Mouse (Mus musculus): ENCODE results near the gene Tab2. TPM values are rescaled to one million over a fixed set of nuclear protein-coding genes. Genes with fewer than 3 reads are reported as not detected.
"Not testable (repeated sequence)": the region's sequence is repeated elsewhere in the genome, so short reads cannot be mapped to it uniquely, and the experiment has no call there.

Tab2 gene
- total RNA-seq, 2 experiments from 2014 or later: 44.5 to 52.9 TPM

- peak; percentile 13 to 26 for DNase-seq
Observed at GRCm38 (mm10) chr10:7888256-7888868, 67.7 kb downstream of the Tab2 start.

GRCm38 (mm10) chr10:7883524-7883923 is 72.5 kb downstream of the Tab2 start:
- DNase-seq: peak; percentile 70 to 86

DNA sequence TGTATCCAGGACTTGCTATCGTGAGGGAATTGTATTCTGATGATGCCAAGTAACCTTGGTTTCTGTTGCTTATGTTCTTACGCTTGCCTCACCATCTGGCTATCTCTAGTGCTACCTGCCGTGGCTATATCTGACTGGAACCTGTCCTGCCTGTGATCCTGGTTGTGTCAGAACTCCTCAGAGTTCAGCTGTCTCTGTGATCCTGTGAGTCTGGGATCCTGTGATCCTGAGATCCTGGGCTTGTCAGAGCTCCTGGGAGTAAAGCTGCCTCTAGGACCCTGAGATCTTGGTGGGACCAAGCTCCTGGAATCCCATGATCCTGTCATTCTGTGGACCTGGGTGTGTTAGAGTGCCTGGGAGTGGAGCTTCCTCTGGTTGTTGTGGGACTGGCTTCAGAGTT is 74.1 kb downstream of the Tab2 start:
- DNase-seq: no peak

DNA sequence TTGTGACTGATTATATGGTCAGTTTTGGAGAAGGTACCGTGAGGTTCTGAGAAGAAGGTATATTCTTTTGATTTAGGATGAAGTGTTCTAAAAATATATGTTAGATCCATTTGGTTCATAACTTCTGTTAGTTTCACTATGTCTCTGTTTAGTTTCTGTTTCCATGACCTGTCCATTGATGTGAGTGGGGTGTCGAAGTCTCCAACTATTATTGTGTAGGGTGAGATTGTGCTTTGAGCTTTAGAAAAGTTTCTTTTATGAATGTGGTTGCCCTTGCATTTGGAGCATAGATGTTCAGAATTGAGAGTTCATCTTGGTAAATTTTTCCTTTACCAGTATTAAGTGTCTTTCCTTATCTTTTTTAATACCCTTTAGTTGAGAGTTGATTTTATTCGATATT is 75.7 kb downstream of the Tab2 start:
- not testable (repeated sequence) for DNase-seq

- DNase-seq: no peak
Observed at GRCm38 (mm10) chr10:7874194-7874593, 81.8 kb downstream of the Tab2 start.

GRCm38 (mm10) chr10:7871381-7872020 is 84.5 kb downstream of the Tab2 start:
- DNase-seq: no peak

DNA sequence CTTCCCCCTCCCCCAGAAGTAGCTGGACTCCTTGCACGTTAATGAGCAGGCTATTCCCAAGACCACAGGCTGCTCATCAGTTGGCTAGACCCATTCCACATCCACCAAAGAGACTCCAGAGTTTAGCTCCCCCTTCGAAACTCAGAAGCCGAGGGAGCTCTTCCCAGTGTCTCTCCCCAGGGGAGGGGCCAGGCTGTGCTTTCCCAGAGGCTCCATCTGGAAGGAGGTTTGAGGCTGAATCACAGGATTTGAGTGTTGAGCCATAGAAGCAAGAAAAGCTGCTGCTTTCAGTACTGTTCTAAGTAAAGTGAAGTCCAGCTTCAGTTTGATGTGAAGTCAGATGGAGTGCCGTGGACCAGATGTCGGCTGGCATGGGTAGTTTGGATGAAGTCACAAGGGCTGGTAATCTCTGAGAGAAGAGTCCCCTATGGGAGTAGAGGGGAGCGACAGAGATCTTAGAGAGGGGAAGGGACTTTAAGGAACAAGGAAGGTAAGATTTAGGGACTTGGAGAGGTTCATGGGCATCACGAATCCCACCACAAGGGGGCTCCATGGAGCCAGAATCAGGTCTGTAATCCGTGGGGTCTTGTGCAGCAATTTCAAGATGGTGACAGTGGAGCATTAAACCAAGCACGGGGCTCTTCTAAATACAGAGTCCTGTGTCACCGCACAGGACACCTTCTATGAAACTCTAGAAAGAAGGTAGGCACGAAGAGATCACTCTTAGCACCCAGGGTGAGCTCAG is 85.3 kb downstream of the Tab2 start:
- DNase-seq: peak; percentile 16 to 41

DNA sequence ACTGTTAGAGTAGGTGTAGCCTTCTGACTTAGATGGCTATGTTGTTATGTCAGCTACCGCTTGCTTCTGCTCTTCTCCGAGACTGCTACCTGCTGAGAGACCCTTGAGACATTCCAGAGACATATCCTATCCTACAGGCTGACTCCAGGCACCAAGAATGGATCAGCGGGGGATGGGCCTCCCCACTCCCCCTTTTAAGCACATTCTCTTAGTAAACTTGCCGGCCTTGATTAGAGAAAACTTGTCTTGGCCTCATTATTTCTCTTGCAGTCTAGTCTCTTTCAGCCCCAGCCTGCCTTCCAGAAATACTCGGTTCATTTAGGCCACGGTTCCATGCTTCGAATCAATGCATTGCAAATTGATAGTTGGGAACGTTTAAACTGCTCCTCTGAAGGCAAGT is 86.3 kb downstream of the Tab2 start:
- no peak for DNase-seq

DNA sequence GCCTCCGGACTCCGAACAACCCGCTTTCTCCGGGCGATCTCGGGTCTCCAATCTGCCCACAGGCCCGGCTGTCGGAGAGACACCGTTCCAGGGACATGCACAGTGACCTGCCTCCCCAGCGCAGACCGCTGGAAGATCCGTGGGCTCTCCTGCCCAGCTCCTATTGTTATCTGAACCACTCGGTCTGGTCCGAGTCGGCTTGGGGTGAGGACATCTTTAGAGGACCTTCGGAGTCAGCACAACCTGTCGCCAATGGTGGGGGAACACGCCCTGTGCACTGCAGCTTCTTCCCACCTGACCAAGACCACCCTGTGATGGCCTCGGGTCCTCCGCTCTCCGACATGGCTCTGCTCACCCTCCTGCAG is 88.4 kb downstream of the Tab2 start:
- no peak for DNase-seq

- peak in 1 of 2 experiments; percentile 25 for DNase-seq
Observed at GRCm38 (mm10) chr10:7866762-7867665, 89.0 kb downstream of the Tab2 start.

DNA sequence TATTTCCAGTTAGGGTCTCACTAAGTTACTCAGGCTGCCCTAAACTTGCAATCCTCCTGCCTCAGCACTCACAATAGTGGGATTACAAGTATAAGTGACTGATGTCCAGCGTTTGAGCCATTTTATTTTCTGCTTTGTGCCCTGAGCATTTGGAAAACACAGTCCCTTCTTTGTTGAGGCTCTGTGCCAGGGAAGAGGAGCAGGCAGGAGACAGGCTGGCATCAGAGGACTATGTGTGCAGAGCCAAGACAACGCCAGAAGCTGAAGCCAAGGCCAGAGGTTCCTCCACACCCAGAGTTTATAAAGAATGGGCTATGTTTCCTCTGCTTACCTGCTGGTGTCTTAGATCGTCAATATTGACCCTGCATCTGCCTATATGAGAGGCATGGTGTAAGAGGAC is 91.2 kb downstream of the Tab2 start:
- no peak for DNase-seq

DNA sequence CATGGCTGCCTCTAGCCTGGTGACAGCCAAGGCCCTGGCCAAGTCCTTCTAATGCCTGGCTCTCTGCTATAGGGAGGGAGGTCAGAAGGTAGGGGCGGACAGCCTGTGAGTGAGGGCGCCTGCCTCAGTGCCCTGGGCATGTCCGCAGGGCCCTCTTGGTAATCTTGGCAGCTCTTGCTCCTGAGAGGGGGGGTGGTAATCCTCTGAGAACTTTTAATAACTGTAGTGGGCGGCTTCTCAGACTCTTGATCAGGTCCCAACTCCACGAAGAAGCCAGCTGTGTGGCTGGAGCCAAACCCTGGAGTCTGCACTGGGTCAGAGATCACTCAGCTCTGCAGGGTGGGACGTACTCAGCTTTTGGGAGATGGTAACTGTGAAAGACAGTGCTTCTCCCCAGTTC is 91.8 kb downstream of the Tab2 start:
- peak in 1 of 2 experiments; percentile 29 for DNase-seq

DNA sequence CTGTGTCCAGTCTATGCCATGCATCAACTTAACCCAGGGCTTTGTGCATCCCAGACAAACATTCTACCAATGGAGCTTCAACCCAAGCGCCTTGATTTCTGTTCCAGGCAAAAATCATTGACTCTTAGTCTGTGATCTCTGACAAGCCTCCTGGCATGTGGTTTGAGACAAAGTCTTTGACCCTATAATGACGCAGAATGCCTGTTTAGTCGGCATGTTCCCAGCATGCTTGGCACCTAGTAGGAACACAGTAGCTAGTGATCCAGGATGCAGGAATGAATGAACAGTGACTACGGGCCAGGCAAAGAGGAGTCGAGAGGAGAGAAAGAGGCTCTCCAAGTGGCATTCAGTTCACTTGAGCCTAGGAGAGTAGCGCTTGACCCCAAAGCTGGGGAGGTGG is 92.6 kb downstream of the Tab2 start:
- no peak for DNase-seq

GRCm38 (mm10) chr10:7861937-7862657 is 93.9 kb downstream of the Tab2 start:
- no peak for DNase-seq

DNA sequence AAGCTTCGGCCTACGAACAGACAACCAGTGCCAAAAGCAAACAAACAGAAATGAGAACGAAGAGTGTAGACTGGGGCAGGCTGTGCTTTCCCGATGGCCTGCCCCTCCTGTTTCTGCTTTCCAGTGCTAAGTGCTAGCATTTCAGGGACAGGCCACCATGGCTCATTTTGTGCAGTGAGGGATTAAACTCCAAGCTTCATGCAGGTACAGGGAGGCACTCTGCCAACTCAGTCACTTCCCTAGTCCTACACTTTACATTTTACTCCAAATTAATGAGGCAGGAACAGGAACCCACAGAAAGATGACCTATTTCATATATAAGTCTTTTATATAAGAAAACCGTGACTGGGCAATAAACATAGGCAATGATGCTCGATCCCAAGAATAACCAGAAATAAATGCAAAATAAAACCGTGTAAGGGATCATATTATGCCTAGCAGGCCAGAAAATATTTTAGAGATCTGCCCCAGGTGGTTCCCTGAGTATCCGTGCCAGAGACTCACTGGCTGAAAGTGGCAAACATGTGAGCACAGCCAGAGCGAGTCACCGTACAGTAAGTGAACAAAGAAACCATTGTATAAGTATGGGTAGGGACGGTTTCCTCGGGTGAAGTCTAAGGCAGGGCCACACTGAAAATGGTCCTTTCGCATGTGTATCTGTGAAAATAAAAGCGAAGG is 94.6 kb downstream of the Tab2 start:
- DNase-seq: no peak

DNA sequence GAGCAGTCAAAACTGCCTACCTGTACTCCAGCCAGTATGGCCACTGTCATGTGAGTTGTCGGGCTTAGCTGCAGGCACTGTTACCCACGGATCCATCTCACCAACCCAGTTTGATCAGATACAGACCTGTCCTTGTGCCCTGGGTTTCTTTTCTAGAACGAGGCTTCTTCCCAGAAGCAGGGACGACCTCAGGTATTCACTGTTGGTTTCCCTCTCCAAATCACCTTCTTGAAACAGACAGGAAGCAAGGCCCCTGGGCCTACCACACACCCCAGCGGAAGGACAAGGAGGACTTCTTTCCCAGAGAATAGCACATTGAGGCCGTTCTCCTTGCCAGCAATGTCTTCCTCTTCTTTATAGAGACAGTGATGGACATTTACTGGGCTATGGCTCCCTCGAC is 95.5 kb downstream of the Tab2 start:
- no peak for DNase-seq

Other genes with a start within 250 kb of the Tab2 start
- 10 to 100 TPM; 13.1 to 13.2 TPM for gene Katna1, start 230.2 kb downstream of the Tab2 start, total RNA-seq (2021)
- gene Ginm1, start 163.4 kb downstream of the Tab2 start, total RNA-seq (2021): 100 to 1,000 TPM in 1 of 2 experiments, 10 to 100 TPM in 1; 91.2 to 103 TPM
- gene Ppil4, start 163.3 kb downstream of the Tab2 start, total RNA-seq (2021): 10 to 100 TPM; 11.7 to 15.0 TPM
- 1 to 10 TPM in 1 of 2 experiments, under 1 TPM in 1; 0.15 to 1.0 TPM for gene Zc3h12d, start 123.8 kb downstream of the Tab2 start, total RNA-seq (2021)